Mouse (Mus musculus) left cerebral cortex, adult 8-10 months (tissue): ENCODE data around the gene Hspa2. TPM values are rescaled to one million over a fixed set of nuclear protein-coding genes. Genes with fewer than 3 reads are reported as not detected.
"Not testable (repeated sequence)": the region's sequence is repeated elsewhere in the genome, so short reads cannot be mapped to it uniquely, and the experiment has no call there.

Experiments used
- DNase-seq, 2 experiments: peaks; one replicate each; pipeline ENCODE4 v3.0.0; 2022; ENCODE audit warnings: low spot score in 2 of 2
- total RNA-seq, 4 experiments: library from RNA; stranded (reverse); gene quantifications; 2 replicates each; pipeline ENCODE4 v1.2.4; 2022

Hspa2 gene
- total RNA-seq, 4 experiments from 2014 or later = 52.3 to 62.4 (median 61.0) TPM

DNA sequence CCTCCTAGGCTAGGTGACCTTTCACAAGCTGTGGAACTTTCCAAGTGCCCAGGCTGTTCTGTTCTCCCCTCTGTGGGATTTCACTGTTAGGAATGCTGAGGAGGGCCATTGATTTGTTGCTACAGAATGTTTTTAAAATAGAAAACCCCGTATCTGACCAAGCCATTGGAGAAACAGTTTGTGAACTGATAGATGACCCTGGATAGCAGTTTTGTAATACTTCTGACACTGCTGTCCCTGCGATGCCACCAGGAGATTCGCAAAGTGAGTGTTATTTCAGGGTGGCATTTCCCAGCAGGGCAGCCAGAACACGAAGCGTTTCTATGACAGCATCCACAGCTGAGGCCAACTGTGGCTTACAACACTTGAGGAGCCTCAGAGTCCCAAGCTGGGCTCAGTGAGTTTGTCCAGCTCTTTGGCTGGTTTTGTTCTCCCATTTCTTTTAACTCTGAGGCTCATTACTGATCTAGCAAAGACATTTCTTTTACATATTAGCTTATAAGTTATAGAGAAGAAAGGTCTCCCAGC, 27.0 kb downstream of the Hspa2 start:
- DNase-seq = no peak

DNA sequence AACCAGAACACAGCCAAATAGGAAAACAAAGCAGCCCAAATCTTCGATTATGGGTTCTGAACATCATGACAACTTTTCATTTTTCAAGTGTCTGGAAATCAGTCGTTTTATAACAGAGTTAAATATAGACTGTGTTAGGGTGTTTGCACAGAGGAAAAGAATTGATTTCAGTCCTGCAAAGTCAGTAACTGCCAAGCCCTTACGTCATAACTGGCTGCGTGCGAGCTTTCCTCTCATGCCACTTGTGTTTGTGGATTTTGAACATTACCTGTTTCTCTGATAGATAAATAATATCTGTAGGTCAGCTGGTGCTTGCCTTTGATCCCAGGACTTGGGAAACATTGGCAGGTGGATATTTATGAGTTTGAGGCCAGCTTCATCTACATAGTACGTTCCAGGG, 27.5 kb downstream of the Hspa2 start:
- DNase-seq = no peak

DNA sequence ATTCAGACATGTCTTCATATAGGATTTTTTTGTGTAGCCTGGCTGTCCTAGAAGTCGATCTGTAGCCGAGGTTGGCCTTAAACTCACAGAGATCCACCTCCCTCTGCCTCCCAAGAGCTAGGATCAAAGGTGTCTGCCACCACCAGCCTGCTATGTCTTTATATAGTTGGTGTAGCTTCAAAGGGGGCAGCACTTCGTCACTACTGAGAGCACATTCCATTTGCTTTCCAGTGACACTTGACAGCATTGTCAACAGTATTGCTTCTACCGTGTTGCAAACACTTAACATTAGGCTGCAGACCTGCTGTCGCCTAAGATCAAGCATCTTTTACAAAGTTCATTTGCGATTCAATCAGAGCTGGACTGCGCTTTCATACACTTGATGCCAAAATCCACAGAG, 30.1 kb downstream of the Hspa2 start:
- DNase-seq = no peak

- DNase-seq = no peak
Observed at GRCm38 (mm10) chr12:76435084-76435483, 31.1 kb downstream of the Hspa2 start.

DNA sequence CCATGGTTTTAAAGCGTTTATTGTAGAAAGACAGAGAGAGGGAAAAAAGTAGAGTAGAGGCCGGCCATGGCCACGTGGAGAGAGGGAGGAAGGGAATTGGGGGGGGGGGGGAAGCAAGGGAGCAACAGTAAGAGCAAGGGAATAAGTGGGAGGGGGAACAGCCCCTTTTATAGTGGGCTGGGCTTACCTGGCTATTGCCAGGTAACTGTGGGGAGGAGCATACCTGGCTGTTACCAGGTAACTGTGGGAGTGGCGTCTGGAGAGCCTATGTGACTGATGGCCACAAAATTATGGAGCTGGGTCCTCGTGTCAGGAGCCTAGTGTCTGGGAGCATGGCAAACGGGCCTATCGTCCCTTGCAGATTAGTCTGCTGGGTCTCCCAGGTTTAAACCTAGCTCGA, 31.6 kb downstream of the Hspa2 start:
- no peak for DNase-seq

DNA sequence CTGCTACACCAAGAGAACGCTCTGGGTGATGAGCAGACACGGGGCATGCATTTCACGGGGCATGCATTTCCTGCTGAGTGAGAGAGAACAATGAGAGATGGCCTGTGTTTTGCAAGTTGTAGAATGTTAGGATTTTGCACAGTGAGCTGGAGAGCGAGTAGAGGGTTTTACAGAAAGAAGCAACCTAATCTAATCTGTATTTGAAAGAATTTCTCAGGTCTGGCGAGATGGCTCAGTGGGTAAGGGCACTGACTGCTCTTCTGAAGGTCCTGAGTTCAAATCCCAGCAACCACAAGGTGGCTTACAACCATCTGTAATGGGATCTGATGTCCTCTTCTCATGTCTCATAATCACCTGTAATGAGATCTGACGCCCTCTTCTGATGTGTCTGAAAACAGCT, 39.5 kb downstream of the Hspa2 start:
- not testable (repeated sequence) for DNase-seq

- DNase-seq = no peak
Observed at GRCm38 (mm10) chr12:76444359-76444772, 40.4 kb downstream of the Hspa2 start.

DNA sequence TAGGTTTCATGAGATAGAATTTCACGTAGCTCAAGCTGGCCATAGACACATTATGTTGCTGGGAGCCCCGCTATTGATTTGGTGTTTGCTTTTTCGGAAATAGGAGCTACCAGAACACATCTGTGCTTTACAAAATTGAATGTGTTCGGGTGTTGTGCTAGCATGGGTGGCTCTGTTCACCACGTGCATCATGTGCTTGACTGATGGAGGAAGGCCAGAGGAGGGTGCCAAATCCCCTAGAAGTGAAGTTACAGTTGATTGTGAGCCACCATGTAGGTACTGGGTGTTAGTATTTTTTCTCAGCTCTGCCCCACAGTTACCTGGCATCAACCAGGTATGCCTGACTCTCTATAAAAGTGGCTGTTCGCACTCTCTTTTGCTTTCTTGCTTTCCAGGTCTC, 40.9 kb downstream of the Hspa2 start:
- DNase-seq = no peak

- DNase-seq = no peak
Observed at GRCm38 (mm10) chr12:76446201-76446600, 42.2 kb downstream of the Hspa2 start.

DNA sequence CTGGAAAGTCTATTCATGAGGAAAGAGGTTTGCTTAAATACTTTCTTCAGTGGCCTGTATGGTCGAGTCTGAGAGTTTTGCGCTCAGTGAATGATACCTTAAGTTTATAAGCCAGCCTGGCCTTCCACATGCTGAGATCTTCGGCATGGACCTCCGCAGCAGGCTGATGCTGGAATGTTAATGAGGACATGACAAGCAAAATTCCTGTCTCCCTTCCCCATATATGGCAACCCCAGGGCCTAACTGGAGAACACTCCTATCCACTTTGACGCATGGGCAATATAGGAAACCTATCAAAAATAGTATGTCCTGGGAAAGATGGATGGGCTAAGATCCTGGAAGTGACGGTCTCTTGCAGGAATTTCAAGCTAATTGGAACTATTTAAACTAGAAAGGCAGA, 44.2 kb downstream of the Hspa2 start:
- DNase-seq = no peak

DNA sequence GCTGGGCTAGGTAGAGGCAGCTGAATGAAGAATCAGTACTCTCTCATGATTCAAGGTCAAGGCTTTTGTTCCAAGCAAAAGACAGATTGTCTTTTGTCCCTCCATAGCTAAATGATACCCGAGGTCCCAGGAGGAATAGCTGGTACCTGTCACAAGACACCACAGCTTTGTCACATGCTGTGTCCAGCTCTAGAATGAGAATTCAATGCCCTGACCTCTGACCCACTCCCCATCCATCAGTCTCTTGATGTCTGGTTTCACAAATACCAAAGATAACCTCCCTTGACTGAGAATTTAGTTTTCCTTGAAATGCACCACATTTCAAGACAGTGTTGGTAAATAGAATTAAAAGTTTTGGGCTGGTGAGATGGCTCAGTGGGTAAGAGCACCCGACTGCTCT, 48.2 kb downstream of the Hspa2 start:
- no peak for DNase-seq

Other genes starting within 250 kb of the Hspa2 start
- gene Esr2, start 226.9 kb upstream of the Hspa2 start, total RNA-seq = under 1 TPM; 0.33 to 0.63 (median 0.59) TPM
- not detected for gene Tex21, start 157.4 kb upstream of the Hspa2 start, total RNA-seq
- 10 to 100 TPM; 42.5 to 45.2 (median 42.9) TPM for gene Mthfd1, start 148.9 kb upstream of the Hspa2 start, total RNA-seq
- gene Akap5, start 79.3 kb upstream of the Hspa2 start, total RNA-seq = 10 to 100 TPM; 87.0 to 91.3 (median 88.8) TPM
- gene Zbtb25, start 34.6 kb upstream of the Hspa2 start, total RNA-seq = 10 to 100 TPM; 19.0 to 22.6 (median 20.8) TPM
- 1 to 10 TPM; 5.4 to 6.0 (median 5.6) TPM for gene Zbtb1, start 33.9 kb upstream of the Hspa2 start, total RNA-seq
- 1 to 10 TPM in 3 of 4 experiments, under 1 TPM in 1; 0.74 to 2.7 (median 1.8) TPM for gene Ppp1r36, start 13.4 kb downstream of the Hspa2 start, total RNA-seq
- 10 to 100 TPM; 16.2 to 20.2 (median 19.1) TPM for gene Plekhg3, start 126.7 kb downstream of the Hspa2 start, total RNA-seq